Mouse (Mus musculus): ENCODE results near the gene Ear6.

DNA sequence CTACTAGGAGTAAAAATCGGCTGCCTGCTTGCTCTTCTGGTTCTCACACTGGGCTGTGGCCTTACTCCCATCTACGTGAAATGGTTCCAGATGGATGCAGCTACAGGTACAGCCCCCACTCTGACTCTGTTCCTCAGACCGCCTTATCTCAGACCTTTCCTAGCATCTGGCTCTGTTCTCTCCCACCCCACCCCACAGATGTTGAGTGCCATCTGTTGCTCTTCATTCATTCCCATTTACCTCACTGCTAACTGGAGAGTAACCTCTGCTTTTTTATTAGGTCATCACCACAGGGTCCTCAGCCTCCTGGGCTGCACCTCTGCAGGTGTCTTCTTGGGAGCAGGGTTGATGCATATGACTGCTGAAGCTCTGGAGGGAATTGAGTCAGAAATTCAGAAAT is 40.3 kb downstream of the Ear6 start:
- TF ChIP-seq POLR2A (IDR thresholded peaks at IDR 0.05; ENCODE audit: low read depth, low read length) (no peak), CTCF (IDR thresholded peaks at IDR 0.05; ENCODE audit: borderline replicate concordance, insufficient read depth, low read length) (no peak)

Measured in embryonic fibroblast, embryonic 13.5 days (primary cell).